Mouse (Mus musculus) myocyte (in vitro differentiated cells): Measurements from ENCODE around the gene Epb41l1.

Experiments
- E2F4 ChIP-seq: IDR thresholded peaks from one replicate; pipeline ENCODE4 v1.6.1; 2011; ENCODE audit warnings: mild to moderate bottlenecking, control low read depth, moderate library complexity; ENCODE audit not compliant: insufficient read depth
- MAX ChIP-seq: IDR thresholded peaks from one replicate; pipeline ENCODE4 v1.6.1; 2011; ENCODE audit warnings: low read depth, mild to moderate bottlenecking, control low read depth
- MYOD1 ChIP-seq, 3 experiments: IDR thresholded peaks; one replicate each; pipeline ENCODE4 v1.6.1; 2011; ENCODE audit warnings: control low read depth in 2 of 3, low read depth in 2 of 3, mild to moderate bottlenecking in 2 of 3, moderate library complexity in 1 of 3; ENCODE audit not compliant: insufficient read length in 2 of 3, control insufficient read depth in 1 of 3
- POLR2A ChIP-seq: IDR thresholded peaks from one replicate; pipeline ENCODE4 v1.6.1; 2011; ENCODE audit warnings: low read depth, mild to moderate bottlenecking, control low read depth, moderate library complexity; ENCODE audit not compliant: insufficient read length
- USF1 ChIP-seq: IDR thresholded peaks from one replicate; pipeline ENCODE4 v1.6.1; 2011; ENCODE audit warnings: low read depth, mild to moderate bottlenecking, control low read depth, moderate library complexity

- TF ChIP-seq MAX = no peak
- no peak for TF ChIP-seq E2F4
- no peak for TF ChIP-seq POLR2A
- no peak for TF ChIP-seq MYOD1 (IDR thresholded peaks at IDR 0.05; ENCODE audit: control insufficient read depth in 1 of 3, insufficient read length in 2 of 3, low read depth in 2 of 3)
- TF ChIP-seq USF1 = no peak
These were observed 148.6 kb downstream of the Epb41l1 start for GRCm38 (mm10) chr2:156569261-156569660.
